Mouse (Mus musculus) liver, embryonic 15.5 days (tissue): ENCODE results near the gene Syngr4. TPM values are rescaled to one million over a fixed set of nuclear protein-coding genes. Genes with fewer than 3 reads are reported as not detected.
"Not testable (repeated sequence)": the region's sequence is repeated elsewhere in the genome, so short reads cannot be mapped to it uniquely, and the experiment has no call there.

ENCODE experiments used
- ATAC-seq: fragments of 200-750 bp; cut with Nextera tagmentation; 2 replicates; pipeline ENCODE4 v1.8.0; 2017; ENCODE audit warnings: moderate number of reproducible peaks, mild to moderate bottlenecking, moderate library complexity; ENCODE audit not compliant: insufficient read depth
- H3K27ac ChIP-seq: fragments of 300-500 bp; sonication (generic); replicated peaks from 2 replicates; pipeline ENCODE4 v1.5.1; 2015; ENCODE audit warnings: mild to moderate bottlenecking, inconsistent platforms
- H3K27me3 ChIP-seq: fragments of 300-500 bp; sonication (generic); 2 replicates; pipeline ENCODE4 v1.6.1; 2015; ENCODE audit warnings: mild to moderate bottlenecking, inconsistent platforms
- H3K36me3 ChIP-seq: fragments of 300-500 bp; sonication (generic); replicated peaks from 2 replicates; pipeline ENCODE4 v1.6.1; 2015; ENCODE audit warnings: moderate library complexity, mild to moderate bottlenecking, inconsistent platforms
- H3K4me1 ChIP-seq: fragments of 300-500 bp; sonication (generic); replicated peaks from 2 replicates; pipeline ENCODE4 v1.6.1; 2015; ENCODE audit warnings: inconsistent platforms
- H3K4me2 ChIP-seq: fragments of 300-500 bp; sonication (generic); 2 replicates; pipeline ENCODE4 v1.6.1; 2015; ENCODE audit warnings: moderate library complexity, mild to moderate bottlenecking, inconsistent platforms
- H3K4me3 ChIP-seq: fragments of 300-500 bp; sonication (generic); replicated peaks from 2 replicates; pipeline ENCODE4 v1.5.1; 2015; ENCODE audit warnings: mild to moderate bottlenecking, inconsistent platforms
- H3K9ac ChIP-seq: fragments of 300-500 bp; sonication (generic); 2 replicates; pipeline ENCODE4 v1.6.1; 2015; ENCODE audit warnings: moderate library complexity, mild to moderate bottlenecking, inconsistent platforms
- H3K9me3 ChIP-seq: fragments of 300-500 bp; sonication (generic); replicated peaks from 2 replicates; pipeline ENCODE4 v1.6.1; 2016; ENCODE audit warnings: inconsistent platforms
- WGBS: fragments of 180-500 bp; shearing (Covaris S2); methylation state at CpG from one replicate; pipeline ENCODE4 v1.1.7; 2015; ENCODE audit warnings: mixed read lengths; ENCODE audit not compliant: insufficient replicate concordance; 5-methylcytosine and 5-hydroxymethylcytosine counted together
- polyA plus RNA-seq: library from polyadenylated mRNA; unstranded; fragments of >200 nt; fragmentation: Nextera tagmentation; extraction: Ambion mirVana; gene quantifications from 2 replicates; pipeline ENCODE4 v1.2.1, GENCODE M21; 2015

Syngr4 gene
- polyA plus RNA-seq, 1 experiment from 2014 or later = 0.94 TPM

- H3K4me1 ChIP-seq = peaks cover 3% of the 10 kb centered on the region; the same call in 1 of the 2 replicates
- no peaks in the 10 kb centered on the region for H3K9me3 ChIP-seq
- no peak overlapping the region for H3K4me2 ChIP-seq
- H3K27me3 ChIP-seq = no peaks in the 10 kb centered on the region; the same call in 1 of the 2 replicates
- ATAC-seq = no peak
- no peak overlapping the region for H3K4me3 ChIP-seq
- H3K27ac ChIP-seq = no peak overlapping the region
- 17% methylated on average over 3 of the region's 3 CpGs for WGBS
- peaks cover 39% of the 10 kb centered on the region for H3K36me3 ChIP-seq
- no peak overlapping the region for H3K9ac ChIP-seq
Observed at GRCm38 (mm10) chr7:45887246-45887645, 9.3 kb downstream of the Syngr4 start.

GRCm38 (mm10) chr7:45881011-45881410 is 15.5 kb downstream of the Syngr4 start:
- Histone ChIP-seq H3K36me3 (peaks cover 94% of the 10 kb centered on the region), H3K4me3 (no peak overlapping the region), H3K4me1 (no peaks in the 10 kb centered on the region), H3K27me3 (no peaks in the 10 kb centered on the region), H3K9ac (no peak overlapping the region), H3K9me3 (no peaks in the 10 kb centered on the region), H3K4me2 (no peak overlapping the region), H3K27ac (no peak overlapping the region)
- 55% methylated on average over 2 of the region's 2 CpGs for WGBS
- ATAC-seq = no peak

DNA sequence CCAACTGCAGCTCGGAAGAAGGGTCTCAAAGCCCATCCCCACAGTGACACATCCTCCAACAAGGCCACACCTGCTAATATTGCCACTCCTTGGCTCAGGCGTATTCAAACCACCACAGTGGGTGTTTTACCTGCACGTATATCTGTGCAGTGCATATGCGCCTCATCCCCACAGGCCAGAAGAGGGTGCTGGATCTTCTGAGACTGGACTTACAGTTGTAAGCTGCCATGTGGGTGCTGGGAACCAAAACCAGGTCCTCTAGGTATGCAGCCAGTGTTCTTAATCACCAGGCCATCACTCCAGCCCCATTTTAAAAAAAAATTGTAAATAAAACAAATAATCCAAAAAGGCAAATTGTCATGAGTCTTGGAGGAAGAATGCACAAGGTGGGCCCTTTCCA is 16.0 kb downstream of the Syngr4 start:
- Histone ChIP-seq H3K4me2 (no peak overlapping the region), H3K27ac (no peak overlapping the region), H3K36me3 (peaks cover 94% of the 10 kb centered on the region), H3K9ac (no peak overlapping the region), H3K4me3 (no peak overlapping the region), H3K9me3 (no peaks in the 10 kb centered on the region), H3K4me1 (peaks cover 3% of the 10 kb centered on the region; the same call in 1 of the 2 replicates), H3K27me3 (no peaks in the 10 kb centered on the region)
- no peak for ATAC-seq
- 79% methylated on average over 4 of the region's 4 CpGs for WGBS

DNA sequence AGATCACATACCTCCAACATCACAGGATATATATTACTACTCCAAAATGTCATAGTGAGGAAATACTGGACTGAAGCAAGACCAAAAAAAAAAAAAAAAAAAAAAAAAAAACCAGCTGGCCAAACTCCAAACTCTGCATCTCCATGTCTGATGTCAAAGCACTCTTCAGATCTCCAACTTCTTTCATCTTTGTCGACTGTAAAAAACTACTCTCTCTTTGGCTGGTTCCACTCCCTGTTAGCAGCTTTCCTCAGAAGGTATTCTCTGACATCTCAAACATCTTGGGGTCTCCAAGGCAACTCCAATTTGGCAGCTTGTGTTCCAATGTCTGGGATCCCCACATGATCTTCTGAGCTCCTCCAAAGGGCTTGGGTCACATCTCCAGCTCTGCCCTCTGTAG is 18.2 kb downstream of the Syngr4 start, which contains the start of gene Grin2d:
Grin2d (minus strand) TSS at position 101 of the 400 bp plus-strand sequence.
- H3K9ac ChIP-seq, H3K4me3 ChIP-seq, H3K27me3 ChIP-seq, H3K9me3 ChIP-seq, H3K27ac ChIP-seq, ATAC-seq, H3K4me2 ChIP-seq: not testable (repeated sequence)
- Histone ChIP-seq H3K36me3 (peaks cover 87% of the 10 kb centered on the region), H3K4me1 (peaks cover 22% of the 10 kb centered on the region)
- WGBS = 72% methylated on average over 1 of the region's 1 CpGs

DNA sequence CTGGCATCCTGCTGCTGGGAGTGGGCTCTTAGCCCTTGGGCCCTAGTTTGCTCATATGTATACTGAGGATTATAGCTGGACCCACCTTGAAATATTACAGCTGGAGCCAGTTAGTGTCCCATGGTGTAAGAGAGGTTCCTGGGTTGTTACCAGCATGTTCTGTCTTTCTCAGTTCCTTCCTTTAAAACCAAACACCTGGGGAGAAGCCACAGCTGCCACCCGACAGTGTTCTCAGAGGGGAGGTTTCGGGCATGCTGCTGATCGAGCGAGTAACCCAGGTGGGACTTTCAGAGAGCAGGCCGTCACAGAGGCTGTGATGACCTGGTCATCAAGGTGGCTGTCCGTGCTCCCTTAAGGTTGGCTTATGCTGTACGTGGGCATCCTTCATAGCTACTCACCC is 19.6 kb downstream of the Syngr4 start:
- H3K36me3 ChIP-seq = peaks cover 73% of the 10 kb centered on the region

DNA sequence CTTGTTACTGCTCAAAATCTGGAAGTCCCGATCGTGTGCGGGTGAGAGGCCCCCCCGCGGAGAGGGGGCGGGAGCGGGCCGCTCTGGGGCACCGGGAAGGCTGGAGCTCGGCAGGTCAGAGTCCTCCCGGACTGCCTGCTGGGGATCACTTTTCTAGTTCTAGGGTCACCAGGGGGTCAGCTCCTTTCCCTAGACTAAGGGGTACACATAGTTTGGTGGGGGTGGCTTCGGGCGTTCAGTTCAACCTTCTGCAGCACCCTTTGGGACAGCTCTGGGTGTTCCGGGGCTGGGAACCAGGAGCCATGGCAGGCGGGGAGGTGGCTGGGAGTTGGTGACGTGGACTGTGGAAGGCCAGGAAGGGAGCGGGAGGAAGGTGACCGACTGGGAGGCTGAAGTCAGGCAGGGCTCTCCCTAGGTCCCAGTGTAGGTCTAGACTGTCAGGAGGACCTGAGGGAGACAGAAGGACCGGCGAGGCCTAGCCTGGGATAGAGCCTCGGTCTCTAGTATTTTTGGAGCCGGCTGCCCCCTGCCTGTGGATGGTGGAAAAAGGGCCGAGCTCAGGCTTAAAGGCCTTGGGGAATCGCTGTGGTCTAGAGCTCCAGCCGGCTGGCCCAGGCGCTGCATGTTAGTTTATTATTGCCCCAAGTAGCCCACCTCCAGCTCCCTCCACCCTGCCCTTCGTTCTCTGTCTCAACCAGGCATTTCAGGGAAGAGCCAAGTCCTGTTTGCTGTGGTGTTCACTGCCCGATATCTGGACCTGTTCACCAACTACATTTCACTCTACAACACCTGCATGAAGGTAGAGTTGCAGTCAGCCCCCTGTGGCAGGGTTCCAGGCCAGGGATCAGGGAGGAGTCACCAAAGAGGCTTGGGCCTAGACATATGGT is 23.2 kb downstream of the Syngr4 start:
- peak; percentile 64 for ATAC-seq
- WGBS = 2% methylated on average over 28 of the region's 28 CpGs

More for the DNA sequence above, 19.6 kb downstream of the Syngr4 start:
- H3K9me3 ChIP-seq = no peaks in the 10 kb centered on the region
- peaks cover 6% of the 10 kb centered on the region for H3K27me3 ChIP-seq
- 80% methylated on average over 7 of the region's 7 CpGs for WGBS
- ATAC-seq = no peak
- no peak overlapping the region for H3K9ac ChIP-seq
- no peak overlapping the region for H3K27ac ChIP-seq
- peaks cover 29% of the 10 kb centered on the region for H3K4me1 ChIP-seq
- H3K4me2 ChIP-seq = no peak overlapping the region
- no peak overlapping the region for H3K4me3 ChIP-seq

GRCm38 (mm10) chr7:45872624-45873023 is 23.9 kb downstream of the Syngr4 start, which contains the start of gene Kdelr1:
Gene Kdelr1 (plus strand): TSS chr7:45872772.
- peak; percentile 78 for ATAC-seq
- Histone ChIP-seq H3K4me3 (peak within 1 kb of the TSS; percentile 92), H3K4me1 (peaks cover 35% of the 10 kb centered on the region), H3K4me2 (peak within 1 kb of the TSS; percentile 97), H3K9ac (peak within 1 kb of the TSS; percentile 97), H3K9me3 (no peaks in the 10 kb centered on the region), H3K36me3 (peaks cover 35% of the 10 kb centered on the region), H3K27me3 (peaks cover 49% of the 10 kb centered on the region), H3K27ac (peak within 1 kb of the TSS; percentile 91)
- WGBS = under 1% methylated on average over 18 of the region's 18 CpGs

More for the DNA sequence above, 23.2 kb downstream of the Syngr4 start:
- Histone ChIP-seq H3K9me3 (no peaks in the 10 kb centered on the region), H3K9ac (peak overlapping the region; percentile 97), H3K36me3 (peaks cover 40% of the 10 kb centered on the region), H3K4me2 (peak overlapping the region; percentile 97), H3K4me3 (peak overlapping the region; percentile 92), H3K4me1 (peaks cover 35% of the 10 kb centered on the region), H3K27ac (peak overlapping the region; percentile 91), H3K27me3 (peaks cover 42% of the 10 kb centered on the region)

DNA sequence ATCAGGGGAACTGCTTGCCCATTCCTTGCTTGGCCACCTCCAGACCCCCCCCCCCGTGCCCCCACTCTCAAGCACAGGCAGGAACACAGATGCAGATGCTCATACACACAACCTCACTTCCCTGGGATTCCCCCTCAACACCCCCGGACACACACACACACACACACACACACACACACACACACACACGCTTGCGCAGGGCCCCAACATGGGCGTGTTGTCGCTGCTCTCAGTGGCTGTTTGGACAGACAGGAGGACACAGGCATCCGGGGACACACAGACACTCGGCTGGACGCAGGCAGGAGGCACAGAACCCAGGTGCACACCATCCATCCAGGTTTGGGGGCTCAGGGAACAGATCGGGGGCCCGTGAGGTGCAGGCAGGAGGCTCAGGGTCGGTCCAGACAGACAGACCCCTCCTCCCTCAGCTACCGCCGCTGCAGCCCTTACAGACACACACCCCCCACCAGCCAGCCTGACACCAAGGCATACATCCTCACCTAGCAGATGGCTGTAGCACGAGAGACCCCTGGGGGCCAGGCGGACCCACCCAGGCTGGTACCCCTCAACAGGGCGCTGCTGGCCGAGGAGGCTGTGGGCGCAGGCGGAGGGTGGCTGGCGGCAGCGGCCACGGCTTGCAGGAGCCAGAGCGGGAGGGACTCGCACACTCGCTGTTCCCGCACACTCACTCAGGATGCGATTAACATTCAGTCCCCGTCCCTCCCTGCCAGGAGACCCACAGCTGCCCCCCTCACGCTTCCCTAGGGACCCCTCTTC is 26.0 kb downstream of the Syngr4 start:
- Histone ChIP-seq H3K36me3 (peaks cover 14% of the 10 kb centered on the region), H3K9me3 (no peaks in the 10 kb centered on the region), H3K27me3 (peaks cover 70% of the 10 kb centered on the region), H3K4me1 (peaks cover 44% of the 10 kb centered on the region), H3K27ac (no peak overlapping the region), H3K9ac (no peak overlapping the region), H3K4me3 (no peak overlapping the region), H3K4me2 (no peak overlapping the region; the same call in 1 of the 2 replicates)
- 3% methylated on average over 30 of the region's 30 CpGs for WGBS
- ATAC-seq = no peak

DNA sequence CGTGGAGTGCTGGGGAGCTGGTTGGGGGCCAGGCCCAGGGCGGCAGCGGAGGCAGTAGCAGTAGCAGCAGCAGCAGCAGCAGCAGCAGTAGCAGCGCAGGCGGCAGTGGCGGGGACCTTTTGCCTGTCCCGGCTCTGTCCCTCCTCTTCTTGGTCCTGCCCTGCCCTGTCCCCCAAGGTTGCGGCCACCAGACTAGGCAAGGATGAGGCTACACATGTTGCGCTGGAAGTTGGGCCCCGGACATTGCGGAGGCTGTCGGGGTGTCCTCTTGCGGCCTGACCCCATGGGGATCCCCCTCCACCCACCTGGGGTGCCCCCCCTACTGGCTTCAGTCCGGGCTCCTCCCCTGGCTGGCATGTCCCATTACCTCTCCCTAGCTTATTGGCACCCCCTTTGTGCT is 26.7 kb downstream of the Syngr4 start:
- no peak for ATAC-seq
- WGBS = 9% methylated on average over 14 of the region's 14 CpGs

DNA sequence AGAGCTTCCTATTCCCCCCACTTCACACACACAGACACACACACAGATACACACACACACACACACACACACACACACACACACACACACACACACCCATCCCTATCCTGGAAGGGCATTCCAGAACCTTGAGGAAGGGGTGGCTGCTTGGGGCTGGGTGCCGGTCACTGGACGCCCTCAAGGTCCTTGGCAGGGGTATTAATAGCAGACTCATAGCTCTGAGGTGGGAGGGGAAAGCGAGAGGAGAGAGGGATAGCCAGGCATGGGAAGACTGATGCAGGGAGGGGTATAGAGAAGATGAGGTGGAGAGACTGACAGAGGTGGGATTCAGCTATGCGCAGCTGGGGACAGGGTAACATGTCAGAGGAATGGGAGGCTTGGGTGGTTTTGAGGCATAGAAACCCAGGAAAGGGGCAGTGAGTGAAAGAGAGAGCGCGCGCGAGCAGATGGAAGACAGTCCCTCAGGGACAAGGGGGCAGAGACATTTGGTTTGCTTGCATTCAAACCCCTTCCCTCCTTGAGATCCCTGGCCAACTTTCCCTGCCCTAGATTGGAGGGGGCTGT is 27.3 kb downstream of the Syngr4 start:
- peaks cover 77% of the 10 kb centered on the region for H3K27me3 ChIP-seq
- H3K4me3 ChIP-seq = no peak overlapping the region
- no peak overlapping the region for H3K4me2 ChIP-seq
- no peak overlapping the region for H3K9ac ChIP-seq
- peaks cover 33% of the 10 kb centered on the region for H3K4me1 ChIP-seq
- 25% methylated on average over 8 of the region's 8 CpGs for WGBS
- peaks cover 2% of the 10 kb centered on the region; the same call in 1 of the 2 replicates for H3K36me3 ChIP-seq
- H3K9me3 ChIP-seq = no peaks in the 10 kb centered on the region
- ATAC-seq = no peak
- no peak overlapping the region for H3K27ac ChIP-seq

More for the DNA sequence above, 26.7 kb downstream of the Syngr4 start:
- Histone ChIP-seq H3K36me3 (peaks cover 8% of the 10 kb centered on the region), H3K27ac (no peak overlapping the region), H3K4me2 (no peak overlapping the region), H3K9me3 (no peaks in the 10 kb centered on the region), H3K27me3 (peaks cover 77% of the 10 kb centered on the region), H3K9ac (no peak overlapping the region), H3K4me1 (peaks cover 39% of the 10 kb centered on the region), H3K4me3 (no peak overlapping the region)
